Mouse (Mus musculus) G1E (cell line): ENCODE data around the gene Grm3.

ENCODE experiments used
- CTCF ChIP-seq: IDR thresholded peaks from 2 replicates; pipeline ENCODE4 v1.5.1; 2012; ENCODE audit warnings: low read depth, low read length, inconsistent platforms, mixed read lengths
- POLR2AphosphoS5 ChIP-seq: IDR thresholded peaks from 2 replicates; pipeline ENCODE4 v1.6.1; 2012; ENCODE audit warnings: low read depth, low read length, inconsistent platforms; ENCODE audit not compliant: insufficient replicate concordance
- TAL1 ChIP-seq: conservative IDR thresholded peaks from 2 replicates; pipeline ENCODE4 v1.6.1; 2012; ENCODE audit warnings: low read depth, low read length, inconsistent platforms, mixed read lengths

- TF ChIP-seq CTCF (no peak), POLR2AphosphoS5 (no peak), TAL1 (no peak)
Observed at GRCm38 (mm10) chr5:9511027-9511426, 213.9 kb downstream of the Grm3 start.
